Mouse (Mus musculus) thymus, postnatal 0 days (tissue): ENCODE results near the gene Zswim8. TPM values are rescaled to one million over a fixed set of nuclear protein-coding genes. Genes with fewer than 3 reads are reported as not detected.

Source experiments
- DNase-seq: peaks from one replicate; pipeline ENCODE4 v3.0.0-alpha.2; 2015; ENCODE audit warnings: low spot score
- microRNA-seq: library from miRNA; unstranded; fragments of <30 nt; microRNA quantifications from one replicate; pipeline ENCODE4, GENCODE M21; 2016; ENCODE audit warnings: borderline number of aligned reads
- polyA plus RNA-seq: library from polyadenylated mRNA; unstranded; fragments of >200 nt; fragmentation: Nextera tagmentation; extraction: Ambion mirVana; gene quantifications from 2 replicates; pipeline ENCODE4 v1.2.1, GENCODE M21; 2015

Zswim8 gene
- polyA plus RNA-seq, 1 experiment from 2014 or later, result 16.1 TPM

DNA sequence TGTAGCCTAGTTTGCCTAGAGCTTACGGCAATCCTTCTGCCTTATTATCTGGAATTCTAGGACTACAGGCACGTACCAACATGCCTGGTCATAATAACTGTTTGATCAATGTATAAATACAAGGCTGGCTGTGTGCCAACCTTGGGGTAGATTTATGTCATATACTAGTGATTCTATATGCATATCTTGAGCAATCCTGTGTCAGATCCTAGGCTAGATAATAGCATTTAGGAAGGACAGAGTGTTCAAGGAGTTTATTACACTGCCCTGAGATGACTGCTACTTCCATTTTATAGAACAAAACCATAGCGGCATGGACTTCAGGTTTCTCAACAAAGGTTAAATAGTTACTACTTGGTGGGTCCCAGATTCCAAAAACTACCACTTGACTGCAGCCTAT lies 64.6 kb downstream of the Zswim8 start:
- DNase-seq, result no peak

- peak; percentile 49 for DNase-seq
Measured at GRCm38 (mm10) chr14:20772808-20773207, 65.5 kb downstream of the Zswim8 start.

Small RNA genes within 50 kb of the gene (microRNA-seq; reads per million reads assigned to microRNA genes)
- 1.2 reads per million for gene Mir6946

Other genes starting within 250 kb of the Zswim8 start
- gene Anxa7, start 227.4 kb upstream of the Zswim8 start, polyA plus RNA-seq, result 43.5 and 47.3 TPM in 2 replicates
- gene Mss51, start 210.7 kb upstream of the Zswim8 start, polyA plus RNA-seq, result 1.4 and 1.9 TPM in 2 replicates
- 52.8 and 65.4 TPM in 2 replicates for gene Ppp3cb, start 161.0 kb upstream of the Zswim8 start, polyA plus RNA-seq
- gene Usp54, start 66.5 kb upstream of the Zswim8 start, polyA plus RNA-seq, result 1.6 and 1.8 TPM in 2 replicates
- 0.52 and 0.59 TPM in 2 replicates for gene Myoz1, start 51.0 kb upstream of the Zswim8 start, polyA plus RNA-seq
- gene Synpo2l, start 39.2 kb upstream of the Zswim8 start, polyA plus RNA-seq, result 0.22 and 0.30 TPM in 2 replicates
- gene Sec24c, start 33.2 kb upstream of the Zswim8 start, polyA plus RNA-seq, result 52.2 and 56.8 TPM in 2 replicates
- 12.2 and 13.3 TPM in 2 replicates for gene Fut11, start 12.6 kb upstream of the Zswim8 start, polyA plus RNA-seq
- 235 and 256 TPM in 2 replicates for gene Chchd1, start 4.5 kb upstream of the Zswim8 start, polyA plus RNA-seq
- 9.2 and 9.8 TPM in 2 replicates for gene Ndst2, start 27.0 kb downstream of the Zswim8 start, polyA plus RNA-seq
- gene Camk2g, start 86.5 kb downstream of the Zswim8 start, polyA plus RNA-seq, result 53.2 and 56.4 TPM in 2 replicates
- 3.5 and 3.7 TPM in 2 replicates for gene Plau, start 129.1 kb downstream of the Zswim8 start, polyA plus RNA-seq
- gene Vcl, start 221.8 kb downstream of the Zswim8 start, polyA plus RNA-seq, result 6.4 and 6.6 TPM in 2 replicates